Mouse (Mus musculus) heart, embryonic 10.5 days (tissue): ENCODE data around the gene D630039A03Rik. TPM values are rescaled to one million over a fixed set of nuclear protein-coding genes. Genes with fewer than 3 reads are reported as not detected.
A peak's percentile ranks its signal among the peaks of the same experiment; 100 is the strongest.

Experiments used
- DNase-seq: peaks from one replicate; pipeline ENCODE4 v3.0.0-alpha.2; 2017; ENCODE audit warnings: low spot score
- H3K27ac ChIP-seq: fragments of 300-500 bp; sonication (generic); 2 replicates; pipeline ENCODE4 v1.5.1; 2016; ENCODE audit warnings: mild to moderate bottlenecking
- H3K27me3 ChIP-seq: fragments of 300-500 bp; sonication (generic); 2 replicates; pipeline ENCODE4 v1.6.1; 2016; ENCODE audit warnings: mild to moderate bottlenecking; ENCODE audit not compliant: poor library complexity, insufficient read depth, severe bottlenecking
- H3K36me3 ChIP-seq: fragments of 300-500 bp; sonication (generic); 2 replicates; pipeline ENCODE4 v1.6.1; 2016; ENCODE audit warnings: mild to moderate bottlenecking, moderate library complexity
- H3K4me1 ChIP-seq: fragments of 300-500 bp; sonication (generic); 2 replicates; pipeline ENCODE4 v1.6.1; 2016; ENCODE audit warnings: mild to moderate bottlenecking
- H3K4me3 ChIP-seq: fragments of 300-500 bp; sonication (generic); 2 replicates; pipeline ENCODE4 v1.5.1; 2016; ENCODE audit warnings: mild to moderate bottlenecking, moderate library complexity
- H3K9me3 ChIP-seq: fragments of 300-500 bp; sonication (generic); 2 replicates; pipeline ENCODE4 v1.6.1; 2016; ENCODE audit warnings: mild to moderate bottlenecking, moderate library complexity
- WGBS: fragments of 180-500 bp; shearing (Covaris S2); methylation state at CpG from one replicate; pipeline ENCODE4 v1.1.7; 2016; 5-methylcytosine and 5-hydroxymethylcytosine counted together
- polyA plus RNA-seq: library from polyadenylated mRNA; unstranded; fragments of >200 nt; fragmentation: Nextera tagmentation; extraction: Ambion mirVana; gene quantifications from 2 replicates; pipeline ENCODE4 v1.2.1, GENCODE M21; 2016

The D630039A03Rik gene
- 0.05 and 0.28 TPM in 2 replicates for polyA plus RNA-seq

- peaks cover 24% of the 10 kb centered on the region for H3K27me3 ChIP-seq
- peak within 1 kb of the TSS; percentile 48 for H3K4me3 ChIP-seq
- 0 out of 2 replicates have a peak within 1 kb of the TSS, but pooled peaks have one; percentile 62 for H3K27ac ChIP-seq
- no peaks in the 10 kb centered on the region for H3K36me3 ChIP-seq
- H3K4me1 ChIP-seq: peaks cover 25% of the 10 kb centered on the region
- DNase-seq: no peak
- H3K9me3 ChIP-seq: no peaks in the 10 kb centered on the region
- WGBS: 9% methylated on average over 9 of the region's 9 CpGs
Observed at GRCm38 (mm10) chr4:57916201-57916661, at the start of gene D630039A03Rik. D630039A03Rik (minus strand) TSS chr4:57916297.

GRCm38 (mm10) chr4:57965516-57965915 lies 49.4 kb upstream of the D630039A03Rik start:
- Histone ChIP-seq H3K4me1 (no peaks in the 10 kb centered on the region), H3K36me3 (no peaks in the 10 kb centered on the region), H3K4me3 (no peak overlapping the region), H3K27ac (no peak overlapping the region), H3K9me3 (no peaks in the 10 kb centered on the region), H3K27me3 (no peaks in the 10 kb centered on the region)
- no peak for DNase-seq
- 91% methylated on average over 4 of the region's 4 CpGs for WGBS

GRCm38 (mm10) chr4:57964143-57964542 lies 48.0 kb upstream of the D630039A03Rik start:
- H3K4me3 ChIP-seq: no peak overlapping the region
- no peaks in the 10 kb centered on the region for H3K27me3 ChIP-seq
- 71% methylated on average over 1 of the region's 1 CpGs for WGBS
- H3K9me3 ChIP-seq: no peaks in the 10 kb centered on the region
- H3K36me3 ChIP-seq: no peaks in the 10 kb centered on the region
- no peak for DNase-seq
- H3K27ac ChIP-seq: no peak overlapping the region
- no peaks in the 10 kb centered on the region for H3K4me1 ChIP-seq

GRCm38 (mm10) chr4:57959056-57959455 lies 43.0 kb upstream of the D630039A03Rik start:
- Histone ChIP-seq H3K27me3 (no peaks in the 10 kb centered on the region), H3K27ac (no peak overlapping the region), H3K9me3 (no peaks in the 10 kb centered on the region), H3K4me1 (peaks cover 22% of the 10 kb centered on the region), H3K36me3 (no peaks in the 10 kb centered on the region), H3K4me3 (no peak overlapping the region)
- DNase-seq: no peak
- 86% methylated on average over 8 of the region's 8 CpGs for WGBS

- no peak overlapping the region for H3K27ac ChIP-seq
- no peak overlapping the region for H3K4me3 ChIP-seq
- no peaks in the 10 kb centered on the region for H3K9me3 ChIP-seq
- WGBS: 70% methylated on average over 9 of the region's 9 CpGs
- no peak for DNase-seq
- H3K4me1 ChIP-seq: peaks cover 25% of the 10 kb centered on the region
- no peaks in the 10 kb centered on the region for H3K27me3 ChIP-seq
- 0 out of 2 replicates have a peak, but pooled peaks cover 2% of the 10 kb centered on the region for H3K36me3 ChIP-seq
Observed at GRCm38 (mm10) chr4:57958098-57958497, 42.0 kb upstream of the D630039A03Rik start.

GRCm38 (mm10) chr4:57957200-57958085 lies 41.3 kb upstream of the D630039A03Rik start:
- Histone ChIP-seq H3K27me3 (no peaks in the 10 kb centered on the region), H3K9me3 (no peaks in the 10 kb centered on the region), H3K4me1 (peaks cover 25% of the 10 kb centered on the region), H3K36me3 (peaks cover 5% of the 10 kb centered on the region), H3K4me3 (peak overlapping the region; percentile 85), H3K27ac (peak overlapping the region; percentile 97)
- 39% methylated on average over 11 of the region's 11 CpGs for WGBS
- DNase-seq: no peak

GRCm38 (mm10) chr4:57956029-57956960 lies 40.2 kb upstream of the D630039A03Rik start, which contains the start of gene Txn1:
Txn1 (minus strand) TSS chr4:57956411.
- DNase-seq: peak; percentile 99
- under 1% methylated on average over 71 of the region's 71 CpGs for WGBS
- Histone ChIP-seq H3K4me3 (peak within 1 kb of the TSS; percentile 85), H3K4me1 (peaks cover 25% of the 10 kb centered on the region), H3K27ac (peak within 1 kb of the TSS; percentile 97), H3K9me3 (no peaks in the 10 kb centered on the region), H3K27me3 (no peaks in the 10 kb centered on the region), H3K36me3 (peaks cover 16% of the 10 kb centered on the region)

- Histone ChIP-seq H3K9me3 (no peaks in the 10 kb centered on the region), H3K4me1 (peaks cover 25% of the 10 kb centered on the region), H3K36me3 (peaks cover 24% of the 10 kb centered on the region), H3K27me3 (no peaks in the 10 kb centered on the region), H3K27ac (peak overlapping the region; percentile 97), H3K4me3 (peak overlapping the region; percentile 85)
- DNase-seq: peak; percentile 91
- 0% methylated on average over 25 of the region's 25 CpGs for WGBS
Observed at GRCm38 (mm10) chr4:57955544-57955958, 39.5 kb upstream of the D630039A03Rik start.

- DNase-seq: no peak
- H3K4me1 ChIP-seq: peaks cover 25% of the 10 kb centered on the region
- peak overlapping the region; percentile 97 for H3K27ac ChIP-seq
- no peaks in the 10 kb centered on the region for H3K27me3 ChIP-seq
- peaks cover 29% of the 10 kb centered on the region for H3K36me3 ChIP-seq
- 76% methylated on average over 8 of the region's 8 CpGs for WGBS
- no peaks in the 10 kb centered on the region for H3K9me3 ChIP-seq
- peak overlapping the region; percentile 85 for H3K4me3 ChIP-seq
Observed at GRCm38 (mm10) chr4:57954991-57955390, 38.9 kb upstream of the D630039A03Rik start.

- Histone ChIP-seq H3K36me3 (peaks cover 34% of the 10 kb centered on the region), H3K9me3 (no peaks in the 10 kb centered on the region), H3K27me3 (no peaks in the 10 kb centered on the region), H3K4me1 (peaks cover 25% of the 10 kb centered on the region), H3K4me3 (peak overlapping the region; percentile 85), H3K27ac (no peak overlapping the region)
- DNase-seq: no peak
- WGBS: 86% methylated on average over 6 of the region's 6 CpGs
Observed at GRCm38 (mm10) chr4:57954580-57954979, 38.5 kb upstream of the D630039A03Rik start.

GRCm38 (mm10) chr4:57953796-57954195 lies 37.7 kb upstream of the D630039A03Rik start:
- Histone ChIP-seq H3K27me3 (no peaks in the 10 kb centered on the region), H3K27ac (no peak overlapping the region), H3K4me3 (no peak overlapping the region), H3K4me1 (peaks cover 25% of the 10 kb centered on the region), H3K9me3 (no peaks in the 10 kb centered on the region), H3K36me3 (peaks cover 41% of the 10 kb centered on the region)
- WGBS: 90% methylated on average over 7 of the region's 7 CpGs
- no peak for DNase-seq

GRCm38 (mm10) chr4:57952891-57953290 lies 36.8 kb upstream of the D630039A03Rik start:
- no peaks in the 10 kb centered on the region for H3K27me3 ChIP-seq
- peaks cover 50% of the 10 kb centered on the region for H3K36me3 ChIP-seq
- H3K27ac ChIP-seq: no peak overlapping the region
- WGBS: 92% methylated on average over 1 of the region's 1 CpGs
- DNase-seq: no peak
- no peak overlapping the region for H3K4me3 ChIP-seq
- H3K9me3 ChIP-seq: no peaks in the 10 kb centered on the region
- H3K4me1 ChIP-seq: peaks cover 25% of the 10 kb centered on the region
